Mouse (Mus musculus) ES-E14 (cell line): ENCODE measurements around the gene Aak1. TPM values are rescaled to one million over a fixed set of nuclear protein-coding genes. Genes with fewer than 3 reads are reported as not detected.

Source experiments
- DNase-seq: peaks from one replicate; pipeline ENCODE4 v3.0.0-alpha.2; 2013; ENCODE audit warnings: low read depth, low spot score
- H3K27ac ChIP-seq: 2 replicates; pipeline ENCODE4 v1.5.1; 2012; ENCODE audit warnings: low read depth, mild to moderate bottlenecking, low read length, moderate library complexity, mixed read lengths; ENCODE audit not compliant: poor library complexity, insufficient read depth, severe bottlenecking
- H3K36me3 ChIP-seq: 2 replicates; pipeline ENCODE4 v1.6.1; 2012; ENCODE audit warnings: mild to moderate bottlenecking, low read length, moderate library complexity, mixed read lengths; ENCODE audit not compliant: control insufficient read depth, poor library complexity, insufficient read depth, severe bottlenecking
- H3K4me1 ChIP-seq, 2 experiments: fragments of 150-350 bp in 1 of 2; sonication (generic) in 1 of 2; 2 replicates each; pipeline ENCODE4 v1.6.1; 2012; ENCODE audit warnings: low read length in 2 of 2, mild to moderate bottlenecking in 1 of 2, mixed read lengths in 1 of 2; ENCODE audit not compliant: control insufficient read depth in 2 of 2, insufficient read depth in 2 of 2, poor library complexity in 1 of 2
- H3K4me3 ChIP-seq, 2 experiments: fragments of 150-350 bp in 1 of 2; sonication (generic) in 1 of 2; 2 replicates each; pipeline ENCODE4 v1.5.1; 2012; ENCODE audit warnings: low read length in 2 of 2, low read depth in 1 of 2, mild to moderate bottlenecking in 1 of 2, mixed read lengths in 1 of 2; ENCODE audit not compliant: insufficient read depth in 1 of 2, poor library complexity in 1 of 2, severe bottlenecking in 1 of 2
- H3K9ac ChIP-seq: 2 replicates; pipeline ENCODE4 v1.6.1; 2012; ENCODE audit warnings: low read depth, mild to moderate bottlenecking, low read length, mixed read lengths; ENCODE audit not compliant: poor library complexity, insufficient read depth, severe bottlenecking
- H3K9me3 ChIP-seq: fragments of 150-350 bp; sonication (generic); 2 replicates; pipeline ENCODE4 v1.6.1; 2012; ENCODE audit warnings: low read depth, mild to moderate bottlenecking, low read length; ENCODE audit not compliant: control insufficient read depth, insufficient read depth
- CHD2 ChIP-seq: IDR thresholded peaks from 2 replicates; pipeline ENCODE4 v1.6.1; 2014; ENCODE audit warnings: mild to moderate bottlenecking, low read depth, low read length, inconsistent platforms
- HCFC1 ChIP-seq: IDR thresholded peaks from 2 replicates; pipeline ENCODE4 v1.6.1; 2012; ENCODE audit warnings: low read length, inconsistent platforms, borderline replicate concordance; ENCODE audit not compliant: insufficient read depth
- MAFK ChIP-seq: IDR thresholded peaks from 2 replicates; pipeline ENCODE4 v1.6.1; 2014; ENCODE audit warnings: mild to moderate bottlenecking, low read depth, low read length, inconsistent platforms; ENCODE audit not compliant: insufficient read depth
- ZC3H11A ChIP-seq: IDR thresholded peaks from 2 replicates; pipeline ENCODE4 v1.6.1; 2012; ENCODE audit warnings: low read depth, mild to moderate bottlenecking, inconsistent platforms, low read length, borderline replicate concordance
- ZNF384 ChIP-seq: IDR thresholded peaks from 2 replicates; pipeline ENCODE4 v1.6.1; 2012; ENCODE audit warnings: low read depth, low read length, inconsistent platforms
- in situ Hi-C, 2 experiments: fragments of 600-800 bp; cut with MboI; formaldehyde crosslinking; loops; one replicate each; pipeline ENCODE4 v1.15.1; 2025; ENCODE audit warnings: low sequenced_read_pairs in 2 of 2, inconsistent platforms in 1 of 2; ENCODE audit not compliant: unreplicated experiment in 2 of 2
- total RNA-seq: library from RNA; depleted of rRNA; stranded (reverse); fragments of 300-350 nt; gene quantifications from 2 replicates; pipeline ENCODE4 v1.2.3, GENCODE M21; 2012

The Aak1 gene
- total RNA-seq, 1 experiment = 20.0 TPM

DNA sequence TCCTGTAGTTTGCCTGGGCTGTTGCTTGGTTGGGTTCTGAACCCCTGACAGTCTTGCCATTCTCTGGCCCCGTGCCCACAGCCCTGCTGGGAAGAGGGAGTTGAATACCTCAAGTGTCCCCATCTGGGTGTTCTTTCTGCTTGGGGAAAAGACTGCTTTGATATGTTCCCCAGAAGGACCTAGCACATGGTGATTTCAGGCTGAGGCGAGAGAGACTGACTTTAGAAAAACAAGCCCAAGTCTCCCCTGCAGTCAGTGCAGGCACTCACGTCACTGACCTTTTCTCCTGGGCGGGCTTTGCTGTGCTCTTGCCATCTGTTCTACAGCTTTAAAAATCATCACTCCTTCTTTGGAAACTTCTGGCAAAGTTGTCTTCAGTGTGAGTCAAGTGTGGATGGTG lies 67.9 kb downstream of the Aak1 start:
- in situ Hi-C loops = no loop called here
- Histone ChIP-seq H3K9me3 (no peaks in the 10 kb centered on the region), H3K27ac (no peak overlapping the region), H3K36me3 (no peaks in the 10 kb centered on the region), H3K9ac (no peak overlapping the region), H3K4me3 (no peak overlapping the region), H3K4me1 (peaks cover 0 to 2% of the 10 kb centered on the region in 2 experiments; a peak in 1 of 4 replicates)
- DNase-seq = no peak
- TF ChIP-seq ZC3H11A (no peak), CHD2 (no peak), ZNF384 (no peak), HCFC1 (no peak), MAFK (no peak)

DNA sequence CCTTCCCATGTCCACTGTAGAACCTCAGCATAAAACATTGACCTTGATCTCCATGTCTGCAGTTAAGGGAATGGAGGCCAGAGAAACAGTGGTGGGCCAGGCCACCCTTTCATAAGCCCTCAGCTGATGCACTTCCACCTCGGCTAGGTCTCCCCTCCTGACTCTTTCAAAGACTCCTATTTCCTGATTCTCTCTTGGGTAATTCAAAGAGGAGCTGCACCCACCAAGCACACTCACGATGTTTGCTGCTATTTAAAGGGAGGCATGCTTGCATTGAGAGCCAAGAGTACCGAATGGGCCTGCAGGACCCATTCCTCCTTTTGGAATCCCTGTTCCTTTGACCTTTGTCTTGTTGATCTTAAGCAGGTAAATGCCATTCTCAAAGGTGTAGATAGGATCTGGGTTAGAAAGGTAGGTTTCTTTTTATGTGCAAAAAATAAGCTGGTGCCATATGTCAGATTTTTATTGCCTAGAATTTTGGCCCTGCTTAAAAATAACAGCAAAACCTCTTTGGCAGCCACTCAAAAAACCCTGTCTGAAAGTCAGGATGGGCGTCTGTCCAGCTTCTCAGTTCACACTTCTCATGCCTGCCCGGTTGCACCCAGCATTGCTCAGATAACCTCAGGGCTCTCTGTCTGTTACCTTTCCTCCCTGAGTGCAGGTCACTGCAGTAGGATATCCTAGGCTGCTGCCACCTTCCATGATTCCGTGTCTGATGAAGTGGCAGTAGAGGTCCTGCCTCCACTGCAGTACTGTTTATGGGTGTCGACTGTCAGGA lies 68.9 kb downstream of the Aak1 start:
- Histone ChIP-seq H3K9ac (no peak overlapping the region), H3K9me3 (no peaks in the 10 kb centered on the region), H3K4me1 (peaks cover 0 to 2% of the 10 kb centered on the region in 2 experiments; a peak in 1 of 4 replicates), H3K4me3 (no peak overlapping the region), H3K27ac (no peak overlapping the region), H3K36me3 (no peaks in the 10 kb centered on the region)
- no peak for DNase-seq
- in situ Hi-C loops = no loop called here
- no peak for TF ChIP-seq CHD2
- TF ChIP-seq ZC3H11A = no peak
- TF ChIP-seq ZNF384 = no peak
- TF ChIP-seq HCFC1 = no peak
- TF ChIP-seq MAFK = no peak

- H3K4me1 ChIP-seq = peaks cover 0 to 2% of the 10 kb centered on the region in 2 experiments; a peak in 1 of 4 replicates
- in situ Hi-C loops = no loop called here
- H3K4me3 ChIP-seq = no peak overlapping the region
- H3K9ac ChIP-seq = no peak overlapping the region
- peak; percentile 54 for DNase-seq
- TF ChIP-seq HCFC1 (no peak), ZC3H11A (peak; percentile 66; the same call in 1 of the 2 replicates), ZNF384 (no peak)
- no peaks in the 10 kb centered on the region for H3K36me3 ChIP-seq
- H3K9me3 ChIP-seq = no peaks in the 10 kb centered on the region
- no peak overlapping the region for H3K27ac ChIP-seq
These were observed 72.6 kb downstream of the Aak1 start for GRCm38 (mm10) chr6:86921880-86922279.

DNA sequence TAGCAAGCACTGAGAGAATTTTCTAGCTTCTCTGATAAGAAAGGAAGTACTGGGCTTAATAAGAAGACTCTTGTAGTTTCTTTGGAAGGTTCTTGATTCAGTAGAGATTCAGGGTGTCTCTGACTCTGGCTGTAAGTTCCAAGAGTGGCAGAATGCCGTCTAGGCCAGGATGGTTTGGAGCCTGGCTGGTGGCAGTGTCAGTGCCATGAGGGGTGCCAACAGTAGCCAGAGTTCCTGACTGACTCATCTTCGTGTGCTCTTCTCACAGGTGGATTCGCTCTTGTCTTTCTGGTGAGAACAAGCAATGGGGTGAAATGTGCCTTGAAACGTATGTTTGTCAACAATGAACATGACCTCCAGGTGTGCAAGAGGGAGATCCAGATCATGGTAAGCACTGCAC lies 75.4 kb downstream of the Aak1 start:
- H3K4me3 ChIP-seq = no peak overlapping the region
- no peak for DNase-seq
- TF ChIP-seq HCFC1 = no peak
- TF ChIP-seq CHD2 = no peak
- no peak for TF ChIP-seq MAFK
- no peak for TF ChIP-seq ZNF384
- TF ChIP-seq ZC3H11A = no peak
- in situ Hi-C loops = no loop called here
- no peak overlapping the region for H3K27ac ChIP-seq
- H3K4me1 ChIP-seq = 0 out of 4 replicates have a peak, but pooled peaks cover 0 to 2% of the 10 kb centered on the region in 2 experiments
- no peak overlapping the region for H3K9ac ChIP-seq
- H3K9me3 ChIP-seq = no peaks in the 10 kb centered on the region
- peaks cover 3% of the 10 kb centered on the region; the same call in 1 of the 2 replicates for H3K36me3 ChIP-seq
